Mouse (Mus musculus): ENCODE data around the gene Pgap3. TPM values are rescaled to one million over a fixed set of nuclear protein-coding genes. Genes with fewer than 3 reads are reported as not detected.

The Pgap3 gene
- polyA plus RNA-seq (2012; rRNA removed), result 26.0 and 52.1 TPM in 2 replicates

DNA sequence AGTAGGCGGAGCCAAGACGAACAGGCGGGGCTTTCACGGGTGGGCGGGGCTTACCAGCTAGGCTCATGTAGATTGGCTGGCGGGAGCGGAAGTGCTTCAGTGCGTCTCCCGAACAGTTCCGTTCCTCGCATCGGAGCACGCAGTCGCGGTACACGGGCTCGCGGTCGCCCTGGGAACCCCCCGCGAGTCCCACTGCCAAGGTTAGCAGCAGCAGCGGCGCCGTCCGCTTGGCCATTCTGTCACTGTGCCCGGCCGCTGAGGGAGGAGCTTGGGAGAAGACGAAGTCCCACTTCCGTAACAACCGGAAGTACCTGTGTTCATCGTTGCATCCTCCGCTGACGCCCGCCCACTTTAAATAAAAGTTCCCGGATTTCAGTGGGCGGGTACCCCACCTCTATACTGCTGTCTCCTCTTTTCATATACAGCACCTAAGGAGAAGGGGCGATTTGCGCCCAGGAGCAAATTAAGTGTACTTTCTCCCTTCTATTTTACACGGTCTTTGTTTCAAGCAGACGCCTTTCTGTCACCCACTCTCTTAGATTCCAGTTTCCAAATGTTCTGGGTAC is at the start of gene Pgap3:
Gene Pgap3 (minus strand): TSS at position 330 of the 566 bp plus-strand sequence.
- no peak for TF ChIP-seq CTCF (IDR thresholded peaks at IDR 0.05; ENCODE audit: extremely low read depth, insufficient read length, insufficient replicate concordance, low read depth, low read length)
- peak; percentile 64 for TF ChIP-seq POLR2A (IDR thresholded peaks at IDR 0.05; ENCODE audit: low read depth, low read length)
- Histone ChIP-seq H3K4me3 (ENCODE audit: low read depth, low read length) (peak within 1 kb of the TSS; percentile 93), H3K27me3 (ENCODE audit: control insufficient read depth, insufficient read depth, low read length) (no peaks in the 10 kb centered on the region), H3K36me3 (ENCODE audit: control insufficient read depth, insufficient read depth, low read length) (no peaks in the 10 kb centered on the region), H3K27ac (ENCODE audit: insufficient read depth, low read depth, low read length) (peak within 1 kb of the TSS; percentile 100), H3K4me1 (ENCODE audit: control insufficient read depth, insufficient read depth, insufficient read length, low read length) (peaks cover 17% of the 10 kb centered on the region)
- WGBS, result under 1% methylated on average over 40 of the region's 40 CpGs

DNA sequence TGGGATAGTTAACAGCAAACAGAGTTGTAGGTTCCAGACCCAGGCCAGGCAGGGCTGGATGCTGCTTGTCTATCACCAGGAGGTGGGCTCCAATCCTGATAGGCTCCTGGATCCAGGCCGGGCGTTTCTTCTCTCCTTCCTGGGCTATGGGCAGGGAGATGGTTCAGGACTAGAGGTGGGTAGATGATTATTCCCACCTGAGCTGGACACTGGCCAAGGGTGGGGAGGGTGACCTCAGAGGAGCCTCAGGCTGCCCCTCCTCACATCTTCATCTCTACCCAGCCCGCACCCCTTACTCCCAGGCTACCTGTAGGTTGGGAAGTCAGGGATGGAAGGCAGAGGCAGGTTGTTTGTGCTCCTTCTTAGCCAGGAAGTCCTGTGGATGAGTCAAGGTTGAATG is 49.1 kb upstream of the Pgap3 start:
- H3K27ac ChIP-seq (ENCODE audit: insufficient read depth, low read depth, low read length), result peak overlapping the region; percentile 32
- TF ChIP-seq POLR2A (IDR thresholded peaks at IDR 0.05; ENCODE audit: low read depth, low read length) (no peak), CTCF (IDR thresholded peaks at IDR 0.05; ENCODE audit: extremely low read depth, insufficient read length, insufficient replicate concordance, low read depth, low read length) (no peak)

DNA sequence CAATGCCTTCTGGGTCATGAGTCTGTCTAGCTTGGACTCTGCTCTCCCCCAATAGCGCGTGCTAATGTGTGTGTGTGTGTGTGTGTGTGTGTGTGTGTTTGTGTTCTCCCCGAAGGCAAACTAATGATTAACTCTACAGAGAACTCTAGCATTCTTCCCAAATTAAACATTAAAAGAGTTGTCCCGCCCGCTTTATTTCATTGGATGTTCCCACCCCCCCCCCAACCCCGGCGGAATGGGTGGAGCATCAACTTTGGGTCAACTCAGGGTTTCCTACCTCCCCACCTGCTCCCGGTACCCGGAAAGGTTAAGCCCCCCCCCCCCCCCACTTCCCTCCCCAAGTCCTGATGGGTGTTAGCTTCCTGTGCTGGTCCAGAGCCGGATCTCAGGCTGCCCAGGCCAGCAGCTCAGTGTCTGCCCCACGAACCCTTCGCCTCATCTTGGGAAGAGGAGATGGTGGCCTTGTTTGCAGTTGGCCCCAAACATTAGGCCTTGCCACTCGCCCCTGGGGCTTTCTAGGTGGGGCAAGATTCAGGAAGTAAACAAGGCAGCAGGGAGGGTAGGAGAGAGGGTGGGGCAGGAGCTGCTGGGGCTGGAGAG is 48.0 kb upstream of the Pgap3 start:
- H3K27ac ChIP-seq (ENCODE audit: insufficient read depth, low read depth, low read length), result peak overlapping the region; percentile 91
- H3K4me3 ChIP-seq (ENCODE audit: low read depth, low read length), result peak overlapping the region; percentile 72
- H3K4me1 ChIP-seq (ENCODE audit: control insufficient read depth, insufficient read depth, insufficient read length, low read length), result peaks cover 21% of the 10 kb centered on the region; the same call in 1 of the 2 replicates
- TF ChIP-seq CTCF (IDR thresholded peaks at IDR 0.05; ENCODE audit: extremely low read depth, insufficient read length, insufficient replicate concordance, low read depth, low read length) (no peak), POLR2A (IDR thresholded peaks at IDR 0.05; ENCODE audit: low read depth, low read length) (0 out of 2 replicates have a peak, but pooled peaks have one; percentile 16)
- H3K27me3 ChIP-seq (ENCODE audit: control insufficient read depth, insufficient read depth, low read length), result no peaks in the 10 kb centered on the region
- WGBS, result 19% methylated on average over 13 of the region's 13 CpGs
- peaks cover 27% of the 10 kb centered on the region for H3K36me3 ChIP-seq (ENCODE audit: control insufficient read depth, insufficient read depth, low read length)

More for the DNA sequence above, 49.1 kb upstream of the Pgap3 start:
- H3K4me3 ChIP-seq (ENCODE audit: low read depth, low read length), result peak overlapping the region; percentile 72
- H3K36me3 ChIP-seq (ENCODE audit: control insufficient read depth, insufficient read depth, low read length), result peaks cover 38% of the 10 kb centered on the region
- H3K4me1 ChIP-seq (ENCODE audit: control insufficient read depth, insufficient read depth, insufficient read length, low read length), result peaks cover 21% of the 10 kb centered on the region; the same call in 1 of the 2 replicates
- 31% methylated on average over 3 of the region's 3 CpGs for WGBS
- no peaks in the 10 kb centered on the region for H3K27me3 ChIP-seq (ENCODE audit: control insufficient read depth, insufficient read depth, low read length)

DNA sequence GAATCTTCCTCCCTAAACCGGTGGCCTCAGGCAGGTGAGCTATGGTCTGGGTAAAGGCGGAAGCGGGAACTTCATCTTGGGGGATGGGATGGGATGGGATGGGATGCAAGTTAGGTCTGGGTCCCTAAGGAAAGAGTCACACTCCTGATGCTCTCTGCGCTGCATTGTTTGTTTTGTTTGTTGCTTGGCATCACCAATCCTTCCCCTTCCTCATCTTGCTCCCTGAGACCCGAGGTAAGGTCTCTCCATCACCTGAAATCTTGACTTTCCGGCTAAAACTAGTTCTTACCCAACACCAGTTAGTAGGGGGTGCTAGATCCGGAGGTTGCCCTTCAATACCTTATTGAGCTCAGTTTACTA is 47.2 kb upstream of the Pgap3 start:
- Histone ChIP-seq H3K4me3 (ENCODE audit: low read depth, low read length) (peak overlapping the region; percentile 72), H3K36me3 (ENCODE audit: control insufficient read depth, insufficient read depth, low read length) (peaks cover 20% of the 10 kb centered on the region), H3K4me1 (ENCODE audit: control insufficient read depth, insufficient read depth, insufficient read length, low read length) (peaks cover 21% of the 10 kb centered on the region; the same call in 1 of the 2 replicates), H3K27ac (ENCODE audit: insufficient read depth, low read depth, low read length) (peak overlapping the region; percentile 91), H3K27me3 (ENCODE audit: control insufficient read depth, insufficient read depth, low read length) (no peaks in the 10 kb centered on the region)
- TF ChIP-seq POLR2A (IDR thresholded peaks at IDR 0.05; ENCODE audit: low read depth, low read length) (no peak), CTCF (IDR thresholded peaks at IDR 0.05; ENCODE audit: extremely low read depth, insufficient read length, insufficient replicate concordance, low read depth, low read length) (no peak)
- 9% methylated on average over 7 of the region's 7 CpGs for WGBS

DNA sequence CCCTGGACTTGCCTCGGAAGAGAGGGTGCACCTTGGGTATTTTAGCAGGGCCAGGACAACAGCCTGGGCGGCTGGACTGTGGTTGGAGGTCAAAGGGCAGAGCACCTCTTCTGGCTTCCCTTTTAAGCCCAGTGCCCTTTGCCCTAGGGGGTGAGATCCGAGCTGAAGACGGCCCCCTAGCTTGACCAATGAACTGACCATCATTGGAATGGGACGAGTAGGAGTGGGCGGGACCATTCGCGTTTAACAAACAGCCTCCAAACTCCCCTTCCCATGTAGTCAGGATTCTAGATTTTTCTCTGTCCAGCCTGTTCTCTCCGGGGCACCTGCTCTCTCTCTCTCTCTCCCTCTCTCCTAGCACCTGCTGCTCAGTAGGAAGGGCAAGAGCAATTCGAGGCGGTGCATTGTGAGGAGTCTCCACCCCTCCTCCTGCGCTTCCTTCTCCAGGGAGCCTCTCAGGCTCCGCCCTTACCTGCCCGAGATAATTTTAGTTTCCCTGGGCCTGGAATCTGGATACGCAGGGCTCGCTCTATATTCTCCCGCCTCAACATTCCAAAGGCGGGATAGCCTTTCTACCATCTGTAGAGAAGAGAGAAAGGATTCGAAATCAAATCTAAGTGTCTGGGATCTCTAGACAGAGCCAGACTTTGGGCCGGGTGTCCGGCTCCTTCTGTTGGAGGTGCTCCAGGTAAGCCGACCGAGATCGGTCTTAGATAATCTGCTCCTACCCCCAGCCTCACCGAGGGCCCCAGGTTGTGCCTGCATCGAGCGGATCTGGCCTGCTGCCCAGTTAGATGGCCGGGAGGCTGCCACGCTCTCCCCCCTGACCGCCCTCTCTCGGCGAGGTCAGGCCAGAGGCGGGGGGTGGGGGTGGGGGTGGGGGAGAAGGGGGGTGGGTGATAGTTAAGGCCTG is 46.5 kb upstream of the Pgap3 start:
- TF ChIP-seq CTCF (IDR thresholded peaks at IDR 0.05; ENCODE audit: extremely low read depth, insufficient read length, insufficient replicate concordance, low read depth, low read length), result no peak
- TF ChIP-seq POLR2A (IDR thresholded peaks at IDR 0.05; ENCODE audit: low read depth, low read length), result peak; percentile 42; the same call in 1 of the 2 replicates
- Histone ChIP-seq H3K27me3 (ENCODE audit: control insufficient read depth, insufficient read depth, low read length) (no peaks in the 10 kb centered on the region), H3K4me3 (ENCODE audit: low read depth, low read length) (peak overlapping the region; percentile 72), H3K4me1 (ENCODE audit: control insufficient read depth, insufficient read depth, insufficient read length, low read length) (peaks cover 21% of the 10 kb centered on the region; the same call in 1 of the 2 replicates), H3K27ac (ENCODE audit: insufficient read depth, low read depth, low read length) (peak overlapping the region; percentile 96), H3K36me3 (ENCODE audit: control insufficient read depth, insufficient read depth, low read length) (peaks cover 14% of the 10 kb centered on the region)
- 3% methylated on average over 33 of the region's 33 CpGs for WGBS

DNA sequence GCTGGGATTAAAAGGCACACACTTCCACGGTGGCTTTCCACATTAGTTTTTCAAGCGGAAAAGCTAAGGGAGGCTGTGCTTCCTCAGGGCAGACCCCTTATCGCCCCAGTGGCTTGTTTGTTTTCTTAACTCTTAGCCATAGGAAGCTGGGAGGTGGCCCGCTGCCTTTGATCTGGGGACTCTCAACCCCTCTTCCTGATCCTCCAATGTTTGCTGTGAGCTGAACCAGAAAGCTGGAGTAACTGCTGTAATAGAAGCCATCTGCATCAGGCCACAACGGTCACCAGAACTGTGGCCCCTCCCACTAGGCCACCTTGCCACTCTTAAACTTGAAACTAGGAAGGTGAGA is 45.9 kb upstream of the Pgap3 start, which contains the start of gene Grb7:
Gene Grb7 (plus strand): TSS at position 182 of the 349 bp plus-strand sequence.
- WGBS, result 6% methylated on average over 5 of the region's 5 CpGs
- no peaks in the 10 kb centered on the region for H3K27me3 ChIP-seq (ENCODE audit: control insufficient read depth, insufficient read depth, low read length)
- peak within 1 kb of the TSS; percentile 72 for H3K4me3 ChIP-seq (ENCODE audit: low read depth, low read length)
- peaks cover 8% of the 10 kb centered on the region for H3K36me3 ChIP-seq (ENCODE audit: control insufficient read depth, insufficient read depth, low read length)
- peak within 1 kb of the TSS; percentile 96 for H3K27ac ChIP-seq (ENCODE audit: insufficient read depth, low read depth, low read length)
- H3K4me1 ChIP-seq (ENCODE audit: control insufficient read depth, insufficient read depth, insufficient read length, low read length), result peaks cover 21% of the 10 kb centered on the region; the same call in 1 of the 2 replicates
- TF ChIP-seq POLR2A (IDR thresholded peaks at IDR 0.05; ENCODE audit: low read depth, low read length), result no peak
- no peak for TF ChIP-seq CTCF (IDR thresholded peaks at IDR 0.05; ENCODE audit: extremely low read depth, insufficient read length, insufficient replicate concordance, low read depth, low read length)
